Comparison of ENCODE assay signal across 8 mouse cellular contexts in genomic region chr11:79703885-79704291, GRCm38 (mm10).
DNase-seq lines count a peak whose midpoint lies in the region; ATAC-seq lines count a peak whose summit lies in the region.

No protein-coding gene starts in this region.

- under 1% methylated on average over 27 of the region's 27 CpGs for WGBS in kidney, embryonic 16.5 days
- WGBS in embryonic facial prominence, embryonic 14.5 days: under 1% methylated on average over 27 of the region's 27 CpGs
- under 1% methylated on average over 27 of the region's 27 CpGs for WGBS in stomach, embryonic 16.5 days

- peak overlapping the region; percentile 67 for H3K4me2 ChIP-seq in kidney, embryonic 16.5 days (replicated peaks; ENCODE audit: low read depth, low read length)
- peak overlapping the region; percentile 57 for H3K4me2 ChIP-seq in embryonic facial prominence, embryonic 14.5 days (ENCODE audit: low read depth, low read length)
- peak overlapping the region; percentile 83 for H3K4me2 ChIP-seq in stomach, embryonic 16.5 days (ENCODE audit: low read depth, low read length)

- peak; percentile 47 for ATAC-seq in kidney, embryonic 16.5 days (ENCODE audit: low FRiP score, low TSS enrichment)
- ATAC-seq in embryonic facial prominence, embryonic 14.5 days (ENCODE audit: low read depth): peak; percentile 60
- ATAC-seq in inflammation-experienced regulatory T-cells, adult 6 months: peak; percentile 38
- ATAC-seq in stomach, embryonic 16.5 days (ENCODE audit: insufficient read depth, low FRiP score): no peak; the same call in 1 of the 2 replicates

- peak overlapping the region; percentile 88 for H3K4me3 ChIP-seq in kidney, embryonic 16.5 days (ENCODE audit: low read length)
- peak overlapping the region; percentile 86 for H3K4me3 ChIP-seq in embryonic facial prominence, embryonic 14.5 days (ENCODE audit: low read depth, low read length)
- peak overlapping the region; percentile 67 for H3K4me3 ChIP-seq in stomach, embryonic 16.5 days (replicated peaks; ENCODE audit: low read length)

- peak overlapping the region; percentile 98 for H3K27ac ChIP-seq in kidney, embryonic 16.5 days (ENCODE audit: low read length)
- peak overlapping the region; percentile 99 for H3K27ac ChIP-seq in embryonic facial prominence, embryonic 14.5 days (replicated peaks; ENCODE audit: low read depth, low read length)
- H3K27ac ChIP-seq in stomach, embryonic 16.5 days (ENCODE audit: low read length): peak overlapping the region; percentile 96

- H3K27me3 ChIP-seq in kidney, embryonic 16.5 days (ENCODE audit: insufficient read depth, low read length): no peaks in the 10 kb centered on the region
- no peaks in the 10 kb centered on the region for H3K27me3 ChIP-seq in embryonic facial prominence, embryonic 14.5 days (replicated peaks; ENCODE audit: control insufficient read depth, insufficient read depth, low read length)
- H3K27me3 ChIP-seq in stomach, embryonic 16.5 days (ENCODE audit: control insufficient read depth, insufficient read depth, low read length): no peaks in the 10 kb centered on the region

- DNase-seq in kidney, postnatal 10 days: no peak
- DNase-seq in MEL-GATA-1-ER (ENCODE audit: extremely low read depth, low read depth): peak; percentile 49
- peak; percentile 81 for DNase-seq in embryonic facial prominence, embryonic 14.5 days (ENCODE audit: low spot score)
- DNase-seq in lung, postnatal 14 days: peak; percentile 55
- no peak for DNase-seq in adrenal gland, postnatal 4 days (ENCODE audit: low spot score in 2 of 2)

- H3K9me3 ChIP-seq in kidney, embryonic 16.5 days (ENCODE audit: low read length): no peaks in the 10 kb centered on the region
- H3K9me3 ChIP-seq in embryonic facial prominence, embryonic 14.5 days (ENCODE audit: control insufficient read depth, low read length): no peaks in the 10 kb centered on the region
- H3K9me3 ChIP-seq in stomach, embryonic 16.5 days (replicated peaks; ENCODE audit: control insufficient read depth, low read length): no peaks in the 10 kb centered on the region

- peaks cover 4% of the 10 kb centered on the region; the same call in 1 of the 2 replicates for H3K36me3 ChIP-seq in kidney, embryonic 16.5 days (ENCODE audit: insufficient read depth, low read length)
- peaks cover 7% of the 10 kb centered on the region for H3K36me3 ChIP-seq in embryonic facial prominence, embryonic 14.5 days (ENCODE audit: control insufficient read depth, insufficient read depth, low read length)
- H3K36me3 ChIP-seq in stomach, embryonic 16.5 days (ENCODE audit: control insufficient read depth, insufficient read depth, low read length): no peaks in the 10 kb centered on the region

- H3K4me1 ChIP-seq in kidney, embryonic 16.5 days (ENCODE audit: insufficient read depth, low read length): peaks cover 18% of the 10 kb centered on the region
- peaks cover 15% of the 10 kb centered on the region for H3K4me1 ChIP-seq in embryonic facial prominence, embryonic 14.5 days (ENCODE audit: control insufficient read depth, insufficient read depth, low read length)
- H3K4me1 ChIP-seq in stomach, embryonic 16.5 days (ENCODE audit: control insufficient read depth, insufficient read depth, low read length): peaks cover 17% of the 10 kb centered on the region

- peak overlapping the region; percentile 97 for H3K9ac ChIP-seq in kidney, embryonic 16.5 days (replicated peaks; ENCODE audit: low read length)
- peak overlapping the region; percentile 96 for H3K9ac ChIP-seq in embryonic facial prominence, embryonic 14.5 days (ENCODE audit: low read depth, low read length)
- peak overlapping the region; percentile 82 for H3K9ac ChIP-seq in stomach, embryonic 16.5 days (ENCODE audit: low read length)

Comparison
In these comparisons a context has a peak if more than half of its experiments do, and no peak if none do; other contexts are left out.
1. DNase-seq: peak in MEL-GATA-1-ER (single experiment), embryonic facial prominence, embryonic 14.5 days (single experiment) and lung, postnatal 14 days (single experiment); none in kidney, postnatal 10 days (single experiment) and adrenal gland, postnatal 4 days (0 of 2).
2. Peak in every context shown above with its lines, with median percentiles within 50 percentile points of each other: H3K27ac ChIP-seq, H3K4me2 ChIP-seq, H3K4me3 ChIP-seq and H3K9ac ChIP-seq.